Mouse (Mus musculus) hindbrain, embryonic 11.5 days (tissue): ENCODE measurements around the gene Fas. TPM values are rescaled to one million over a fixed set of nuclear protein-coding genes. Genes with fewer than 3 reads are reported as not detected.

Experiments used
- ATAC-seq: fragments of 200-750 bp; cut with Nextera tagmentation; 2 replicates; pipeline ENCODE4 v1.8.0; 2017; ENCODE audit warnings: mild to moderate bottlenecking, moderate TSS enrichment, moderate library complexity; ENCODE audit not compliant: low FRiP score
- DNase-seq: peaks from one replicate; pipeline ENCODE4 v3.0.0-alpha.2; 2015; ENCODE audit warnings: low spot score
- H3K27ac ChIP-seq: fragments of 300-500 bp; sonication (generic); 2 replicates; pipeline ENCODE4 v1.5.1; 2014; ENCODE audit warnings: mild to moderate bottlenecking, low read depth, low read length
- H3K27me3 ChIP-seq: fragments of 300-500 bp; sonication (generic); 2 replicates; pipeline ENCODE4 v1.6.1; 2014; ENCODE audit warnings: mild to moderate bottlenecking, low read length, moderate library complexity, mixed read lengths; ENCODE audit not compliant: control insufficient read depth, insufficient read depth
- H3K36me3 ChIP-seq: fragments of 300-500 bp; sonication (generic); 2 replicates; pipeline ENCODE4 v1.6.1; 2014; ENCODE audit warnings: mild to moderate bottlenecking, low read length, moderate library complexity, mixed read lengths; ENCODE audit not compliant: control insufficient read depth, insufficient read depth
- H3K4me1 ChIP-seq: fragments of 300-500 bp; sonication (generic); replicated peaks from 2 replicates; pipeline ENCODE4 v1.6.1; 2014; ENCODE audit warnings: low read length, mixed read lengths; ENCODE audit not compliant: control insufficient read depth, insufficient read depth
- H3K4me2 ChIP-seq: fragments of 300-500 bp; sonication (generic); replicated peaks from 2 replicates; pipeline ENCODE4 v1.6.1; 2014; ENCODE audit warnings: mild to moderate bottlenecking, low read depth, low read length
- H3K4me3 ChIP-seq: fragments of 300-500 bp; sonication (generic); 2 replicates; pipeline ENCODE4 v1.5.1; 2014; ENCODE audit warnings: low read depth, low read length
- H3K9ac ChIP-seq: fragments of 300-500 bp; sonication (generic); 2 replicates; pipeline ENCODE4 v1.6.1; 2014; ENCODE audit warnings: low read depth, low read length
- H3K9me3 ChIP-seq: fragments of 300-500 bp; sonication (generic); 2 replicates; pipeline ENCODE4 v1.6.1; 2016; ENCODE audit warnings: low read length; ENCODE audit not compliant: control insufficient read depth
- WGBS: fragments of 180-500 bp; shearing (Covaris S2); extraction: QIAGEN DNeasy Blood & Tissue Kit; methylation state at CpG from one replicate; pipeline ENCODE4 v1.1.7; 2014; 5-methylcytosine and 5-hydroxymethylcytosine counted together
- polyA plus RNA-seq: library from polyadenylated mRNA; unstranded; fragments of >200 nt; fragmentation: Nextera tagmentation; extraction: Ambion mirVana; gene quantifications from 2 replicates; pipeline ENCODE4 v1.2.1, GENCODE M21; 2014

Gene Fas
- polyA plus RNA-seq, 1 experiment from 2014 or later: 1.2 TPM

DNA sequence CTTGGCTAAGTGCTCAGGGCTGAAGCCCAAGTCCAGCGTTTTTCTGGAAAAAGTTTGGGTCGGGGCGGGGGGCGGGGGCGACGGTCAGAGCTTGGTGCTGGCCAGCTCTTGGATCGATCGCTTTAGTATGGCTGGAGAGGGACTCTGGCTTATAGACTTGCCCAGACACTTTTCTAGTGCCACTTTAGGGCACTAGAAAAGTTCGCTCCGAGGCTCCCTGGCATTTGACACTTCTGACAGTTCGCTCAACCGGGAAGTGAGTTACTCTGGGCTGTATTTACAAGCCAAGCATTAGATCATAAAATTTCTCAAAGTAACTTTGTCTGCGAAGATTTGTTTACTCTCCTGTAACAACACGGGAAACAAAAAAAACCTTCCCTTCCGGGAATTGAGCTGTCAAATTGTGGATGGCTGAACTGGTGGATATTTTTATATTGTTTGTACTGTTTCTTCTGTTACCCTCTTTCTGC lies 441 bp downstream of the Fas start:
- Histone ChIP-seq H3K36me3 (no peaks in the 10 kb centered on the region), H3K9ac (no peak overlapping the region), H3K4me3 (peak overlapping the region; percentile 29), H3K4me1 (peaks cover 4% of the 10 kb centered on the region; the same call in 1 of the 2 replicates), H3K9me3 (no peaks in the 10 kb centered on the region), H3K27me3 (no peaks in the 10 kb centered on the region), H3K27ac (no peak overlapping the region), H3K4me2 (peak overlapping the region; percentile 68)
- 22% methylated on average over 15 of the region's 15 CpGs for WGBS
- ATAC-seq (peak; percentile 50), DNase-seq (peak; percentile 6)

DNA sequence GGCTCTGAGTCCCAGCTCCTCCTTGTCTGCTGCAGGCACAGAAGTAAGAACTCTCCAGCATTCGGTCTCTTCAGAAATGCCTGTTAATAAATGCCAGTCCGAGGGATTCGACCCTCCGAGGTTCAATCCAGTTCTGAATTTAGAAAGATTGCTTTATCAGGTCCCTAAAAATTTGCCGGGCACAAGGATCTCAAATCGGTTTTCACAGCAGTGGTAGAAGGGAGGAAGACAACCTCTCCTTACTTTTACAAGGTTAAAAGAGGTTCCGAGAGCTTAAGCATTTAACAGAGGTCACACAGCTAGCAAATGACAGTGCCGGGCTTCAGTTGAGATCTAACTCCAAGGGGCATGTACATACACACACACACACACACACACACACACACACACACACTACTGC lies 913 bp downstream of the Fas start:
- WGBS: 70% methylated on average over 8 of the region's 8 CpGs
- H3K27me3 ChIP-seq: no peaks in the 10 kb centered on the region
- DNase-seq: no peak
- no peak overlapping the region for H3K4me3 ChIP-seq
- no peak for ATAC-seq
- no peak overlapping the region for H3K9ac ChIP-seq
- H3K4me2 ChIP-seq: 0 out of 2 replicates have a peak overlapping the region, but pooled peaks have one; percentile 68
- H3K9me3 ChIP-seq: no peaks in the 10 kb centered on the region
- no peak overlapping the region for H3K27ac ChIP-seq
- peaks cover 4% of the 10 kb centered on the region; the same call in 1 of the 2 replicates for H3K4me1 ChIP-seq
- no peaks in the 10 kb centered on the region for H3K36me3 ChIP-seq

DNA sequence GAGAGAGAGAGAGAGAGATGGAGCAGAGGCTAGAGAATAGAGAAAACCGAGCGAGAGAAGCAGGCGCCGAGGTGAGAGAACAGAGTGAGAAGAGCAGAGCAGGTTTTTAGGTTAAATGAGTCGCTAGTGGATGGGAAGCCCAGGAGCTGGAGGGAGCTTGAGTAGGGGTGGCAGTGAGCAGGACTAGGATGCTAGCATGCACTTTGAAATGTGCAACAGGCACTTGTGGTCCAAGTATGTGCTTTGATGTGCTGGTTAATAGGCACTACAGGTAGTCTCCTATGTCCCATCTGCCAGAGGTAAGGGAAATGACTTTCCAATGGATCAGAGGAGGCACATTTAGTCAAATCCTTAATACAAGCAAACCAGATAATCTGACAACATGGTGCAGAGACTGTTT lies 1.5 kb downstream of the Fas start:
- peaks cover 4% of the 10 kb centered on the region; the same call in 1 of the 2 replicates for H3K4me1 ChIP-seq
- 82% methylated on average over 5 of the region's 5 CpGs for WGBS
- ATAC-seq: no peak

DNA sequence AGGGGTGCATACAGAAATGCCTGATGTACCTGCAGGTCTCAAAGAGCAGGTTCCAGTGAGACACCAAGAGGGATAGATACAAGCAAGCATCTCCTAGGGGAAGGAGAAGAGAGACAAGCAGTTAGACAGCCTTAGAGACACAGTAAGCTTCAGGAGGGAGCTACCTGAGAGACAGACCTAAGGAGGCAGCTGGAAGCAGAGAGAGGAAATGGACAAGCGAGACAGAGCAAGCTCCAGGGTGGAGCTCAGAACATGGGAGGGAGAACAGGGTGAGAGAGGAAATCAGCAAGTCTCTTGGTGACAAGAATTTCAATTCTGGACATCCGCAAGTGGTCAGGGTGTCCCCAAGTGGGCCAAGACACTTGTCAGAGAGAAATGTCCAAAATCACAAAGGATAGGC lies 2.2 kb downstream of the Fas start:
- no peak overlapping the region for H3K4me2 ChIP-seq
- no peaks in the 10 kb centered on the region for H3K9me3 ChIP-seq
- no peak overlapping the region for H3K4me3 ChIP-seq
- H3K36me3 ChIP-seq: no peaks in the 10 kb centered on the region
- no peaks in the 10 kb centered on the region for H3K27me3 ChIP-seq
- no peak for DNase-seq
- H3K27ac ChIP-seq: no peak overlapping the region
- H3K4me1 ChIP-seq: peaks cover 4% of the 10 kb centered on the region; the same call in 1 of the 2 replicates
- no peak for ATAC-seq
- no peak overlapping the region for H3K9ac ChIP-seq
- 66% methylated on average over 2 of the region's 2 CpGs for WGBS

More for the DNA sequence above, 1.5 kb downstream of the Fas start:
- Histone ChIP-seq H3K9me3 (no peaks in the 10 kb centered on the region), H3K36me3 (no peaks in the 10 kb centered on the region), H3K27ac (no peak overlapping the region), H3K9ac (no peak overlapping the region), H3K27me3 (no peaks in the 10 kb centered on the region), H3K4me3 (no peak overlapping the region), H3K4me2 (no peak overlapping the region)
- no peak for DNase-seq

DNA sequence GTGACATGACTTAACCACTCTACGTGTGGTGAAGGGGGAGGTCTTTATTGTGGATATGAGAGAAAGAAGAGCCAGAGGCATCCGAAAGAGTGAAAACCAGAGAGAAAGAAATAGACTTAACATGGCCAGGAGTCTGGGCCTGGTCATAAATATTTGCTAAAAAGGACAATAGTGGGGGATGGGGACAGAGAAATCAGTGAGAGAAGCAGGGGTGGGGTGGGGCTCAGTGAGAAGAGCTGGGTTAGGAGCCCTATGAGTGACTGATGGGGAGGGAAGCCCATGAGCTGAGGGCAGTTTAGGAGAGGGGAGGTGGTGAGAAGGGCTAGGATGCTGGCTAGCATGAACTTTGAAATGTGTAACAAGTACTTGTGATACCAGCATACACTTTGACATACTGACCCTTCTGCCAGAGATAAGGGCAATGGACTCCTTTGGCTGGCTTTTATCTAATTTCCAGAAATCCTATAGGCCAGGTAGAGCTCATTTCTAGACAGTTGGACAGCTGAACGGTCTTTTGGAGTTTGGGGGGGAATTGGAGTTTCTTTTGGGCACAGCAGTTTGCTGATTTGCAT lies 3.0 kb downstream of the Fas start:
- Histone ChIP-seq H3K27me3 (no peaks in the 10 kb centered on the region), H3K4me1 (peaks cover 4% of the 10 kb centered on the region; the same call in 1 of the 2 replicates), H3K4me3 (no peak overlapping the region), H3K27ac (no peak overlapping the region), H3K9me3 (no peaks in the 10 kb centered on the region), H3K36me3 (no peaks in the 10 kb centered on the region), H3K4me2 (no peak overlapping the region), H3K9ac (no peak overlapping the region)
- DNase-seq (no peak), ATAC-seq (no peak)
- 82% methylated on average over 3 of the region's 3 CpGs for WGBS

DNA sequence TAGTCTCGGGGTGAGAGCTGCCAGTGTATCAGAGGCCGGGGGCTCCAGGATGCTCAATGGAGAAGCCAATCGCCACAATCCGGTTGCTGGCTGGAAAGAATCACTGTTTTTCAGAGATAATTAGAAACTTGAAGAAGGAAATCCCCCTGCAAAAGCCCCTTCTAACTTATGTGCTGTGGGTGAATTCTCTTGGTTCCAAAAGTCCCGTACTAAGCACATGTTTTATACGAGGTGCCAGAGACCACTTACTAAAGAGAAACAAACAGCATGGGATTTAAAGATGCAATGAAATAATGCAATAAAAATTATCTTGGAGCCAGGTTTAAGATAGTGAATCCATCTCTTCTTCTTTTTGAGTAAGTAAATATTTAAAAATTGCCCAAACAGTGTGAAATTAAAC lies 5.0 kb downstream of the Fas start:
- Histone ChIP-seq H3K9me3 (no peaks in the 10 kb centered on the region), H3K27me3 (no peaks in the 10 kb centered on the region), H3K4me1 (peaks cover 4% of the 10 kb centered on the region; the same call in 1 of the 2 replicates), H3K36me3 (no peaks in the 10 kb centered on the region), H3K4me2 (no peak overlapping the region), H3K4me3 (no peak overlapping the region), H3K27ac (no peak overlapping the region), H3K9ac (no peak overlapping the region)
- 83% methylated on average over 6 of the region's 6 CpGs for WGBS
- DNase-seq: no peak
- no peak for ATAC-seq

DNA sequence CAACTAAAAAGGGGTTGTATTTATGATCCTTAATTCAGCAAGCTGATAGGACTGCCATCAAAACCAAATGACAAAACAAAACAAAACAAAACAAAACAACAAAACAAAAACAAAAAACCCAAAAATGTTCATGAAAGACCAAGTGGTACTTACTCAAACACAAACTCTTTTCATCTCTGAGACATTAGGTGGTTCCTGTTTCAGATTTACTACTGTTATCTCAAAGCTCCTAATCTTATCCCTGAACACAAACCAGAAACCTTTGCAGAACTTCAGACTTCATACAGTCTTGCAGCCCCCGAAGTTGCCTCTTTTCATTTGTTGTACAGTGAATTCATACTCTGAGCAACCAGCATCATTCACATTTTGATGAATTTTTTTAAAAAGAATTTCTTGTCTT lies 8.1 kb downstream of the Fas start:
- Histone ChIP-seq H3K27me3 (no peaks in the 10 kb centered on the region), H3K36me3 (no peaks in the 10 kb centered on the region), H3K4me3 (no peak overlapping the region), H3K4me2 (no peak overlapping the region), H3K4me1 (no peaks in the 10 kb centered on the region), H3K9me3 (no peaks in the 10 kb centered on the region), H3K27ac (no peak overlapping the region), H3K9ac (no peak overlapping the region)
- WGBS: 94% methylated on average over 1 of the region's 1 CpGs
- DNase-seq: no peak
- ATAC-seq: no peak

DNA sequence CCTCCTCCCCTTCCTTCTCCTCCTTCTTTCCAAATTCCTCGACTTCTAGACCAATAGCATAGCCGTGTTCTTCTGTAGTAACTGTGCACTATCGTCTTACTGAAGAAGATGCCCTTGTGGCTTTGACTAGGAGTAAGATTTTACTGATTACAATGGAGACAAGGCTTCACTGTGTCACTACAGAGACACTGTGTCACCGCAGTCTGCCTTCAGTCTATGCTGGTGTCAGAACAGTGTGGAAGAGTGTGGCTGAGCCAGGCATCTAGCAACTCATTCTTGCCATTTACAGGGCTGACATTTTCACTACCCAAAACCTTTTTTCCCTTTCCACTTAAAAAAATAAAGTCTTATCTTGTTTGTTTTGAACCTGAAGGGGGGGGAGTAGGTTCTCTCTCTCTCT lies 8.8 kb downstream of the Fas start:
- H3K4me1 ChIP-seq: no peaks in the 10 kb centered on the region
- no peak overlapping the region for H3K4me2 ChIP-seq
- no peaks in the 10 kb centered on the region for H3K36me3 ChIP-seq
- H3K9me3 ChIP-seq: no peaks in the 10 kb centered on the region
- no peak overlapping the region for H3K9ac ChIP-seq
- ATAC-seq: no peak
- no peak overlapping the region for H3K27ac ChIP-seq
- DNase-seq: no peak
- 86% methylated on average over 4 of the region's 4 CpGs for WGBS
- H3K27me3 ChIP-seq: no peaks in the 10 kb centered on the region
- no peak overlapping the region for H3K4me3 ChIP-seq

DNA sequence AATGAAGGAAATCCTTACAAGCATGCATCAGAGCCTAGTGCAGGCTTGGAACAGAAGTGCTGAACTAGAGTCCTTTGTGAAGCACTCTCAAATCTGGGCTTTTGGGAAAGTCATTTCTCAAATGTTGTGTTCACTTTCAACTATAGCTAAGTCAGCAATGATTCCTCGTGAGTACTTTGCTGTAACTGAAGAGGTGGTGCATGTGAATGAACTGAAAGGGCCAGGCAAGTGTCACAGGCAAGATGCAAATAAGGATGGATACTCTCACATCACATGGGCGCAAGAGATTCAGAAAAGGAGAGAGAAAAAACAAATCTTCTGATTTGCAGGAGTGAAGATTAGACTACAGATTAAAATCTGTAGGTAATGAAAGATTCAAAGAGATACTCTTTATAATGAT lies 10.0 kb downstream of the Fas start:
- no peak for ATAC-seq
- Histone ChIP-seq H3K36me3 (no peaks in the 10 kb centered on the region), H3K27ac (no peak overlapping the region), H3K4me2 (no peak overlapping the region), H3K9me3 (no peaks in the 10 kb centered on the region), H3K27me3 (no peaks in the 10 kb centered on the region), H3K4me3 (no peak overlapping the region), H3K4me1 (no peaks in the 10 kb centered on the region), H3K9ac (no peak overlapping the region)
- no peak for DNase-seq
- WGBS: 73% methylated on average over 2 of the region's 2 CpGs
